Mouse (Mus musculus) left cerebral cortex, adult 8-10 months (tissue): ENCODE results near the gene Prr19. TPM values are rescaled to one million over a fixed set of nuclear protein-coding genes. Genes with fewer than 3 reads are reported as not detected.
"Not testable (repeated sequence)": the region's sequence is repeated elsewhere in the genome, so short reads cannot be mapped to it uniquely, and the experiment has no call there.

Source experiments
- DNase-seq, 2 experiments: peaks; one replicate each; pipeline ENCODE4 v3.0.0; 2022; ENCODE audit warnings: low spot score in 2 of 2
- total RNA-seq, 4 experiments: library from RNA; stranded (reverse); gene quantifications; 2 replicates each; pipeline ENCODE4 v1.2.4; 2022

Prr19 gene
- not detected for total RNA-seq

- no peak for DNase-seq
These were observed at the start of gene Prr19 for GRCm38 (mm10) chr7:25301063-25301462. TSS of gene Prr19 (plus strand) at chr7:25301411.

GRCm38 (mm10) chr7:25251822-25252221 lies 49.4 kb upstream of the Prr19 start:
- DNase-seq: peak in 1 of 2 experiments; percentile 41

- DNase-seq: no peak
These were observed 39.3 kb upstream of the Prr19 start for GRCm38 (mm10) chr7:25261896-25262295.

GRCm38 (mm10) chr7:25263968-25264870 lies 37.0 kb upstream of the Prr19 start:
- no peak for DNase-seq

GRCm38 (mm10) chr7:25265743-25266142 lies 35.5 kb upstream of the Prr19 start:
- not testable (repeated sequence) for DNase-seq

- peak in 1 of 2 experiments; percentile 1 for DNase-seq
These were observed 34.8 kb upstream of the Prr19 start for GRCm38 (mm10) chr7:25266180-25266962.

GRCm38 (mm10) chr7:25267301-25267750 lies 33.9 kb upstream of the Prr19 start, which contains the start of gene Cic:
TSS of gene Cic (plus strand) at chr7:25267704.
- DNase-seq: peak in 1 of 2 experiments; percentile 99

GRCm38 (mm10) chr7:25267751-25268463 lies 33.3 kb upstream of the Prr19 start:
- DNase-seq: peak; percentile 96 to 100

GRCm38 (mm10) chr7:25268588-25268987 lies 32.6 kb upstream of the Prr19 start:
- DNase-seq: no peak

- peak in 1 of 2 experiments; percentile 5 for DNase-seq
These were observed 32.2 kb upstream of the Prr19 start for GRCm38 (mm10) chr7:25269029-25269428.

GRCm38 (mm10) chr7:25269545-25270271 lies 31.5 kb upstream of the Prr19 start:
- no peak for DNase-seq

- no peak for DNase-seq
These were observed 30.3 kb upstream of the Prr19 start for GRCm38 (mm10) chr7:25270652-25271633.

GRCm38 (mm10) chr7:25271651-25272444 lies 29.4 kb upstream of the Prr19 start:
- no peak for DNase-seq

GRCm38 (mm10) chr7:25272445-25273258 lies 28.6 kb upstream of the Prr19 start:
- DNase-seq: no peak

GRCm38 (mm10) chr7:25273259-25274241 lies 27.7 kb upstream of the Prr19 start:
- no peak for DNase-seq

- no peak for DNase-seq
These were observed 26.6 kb upstream of the Prr19 start for GRCm38 (mm10) chr7:25274571-25274970.

- no peak for DNase-seq
These were observed 26.2 kb upstream of the Prr19 start for GRCm38 (mm10) chr7:25274996-25275395.
